Mouse (Mus musculus) forelimb bud, embryonic 11.5 days (tissue): ENCODE results near the gene Il1r2.

ENCODE experiments used
- DNase-seq: peaks from one replicate; pipeline ENCODE4 v3.0.0-alpha.2; 2012; ENCODE audit warnings: low read depth, low spot score

Gene Il1r2

DNA sequence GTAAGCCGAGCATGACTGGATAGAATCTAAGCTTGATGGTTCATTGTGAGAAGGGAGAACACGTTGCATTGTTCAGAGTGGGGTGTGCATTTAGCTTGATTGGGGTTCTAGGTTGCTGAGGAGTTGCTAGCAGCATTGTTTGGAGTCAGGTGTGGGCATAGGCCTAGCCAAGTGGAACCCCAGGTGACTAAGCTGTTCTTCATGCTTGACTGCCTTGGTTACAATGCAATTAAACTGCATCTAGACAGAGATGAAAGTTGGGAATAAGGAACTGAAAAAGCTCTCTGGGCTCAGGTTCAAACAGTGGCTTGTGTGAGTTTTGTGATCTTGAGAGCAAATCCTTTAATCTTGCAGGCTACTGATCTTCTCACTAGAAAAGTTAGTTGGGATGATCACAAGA is 55.4 kb downstream of the Il1r2 start:
- no peak for DNase-seq

DNA sequence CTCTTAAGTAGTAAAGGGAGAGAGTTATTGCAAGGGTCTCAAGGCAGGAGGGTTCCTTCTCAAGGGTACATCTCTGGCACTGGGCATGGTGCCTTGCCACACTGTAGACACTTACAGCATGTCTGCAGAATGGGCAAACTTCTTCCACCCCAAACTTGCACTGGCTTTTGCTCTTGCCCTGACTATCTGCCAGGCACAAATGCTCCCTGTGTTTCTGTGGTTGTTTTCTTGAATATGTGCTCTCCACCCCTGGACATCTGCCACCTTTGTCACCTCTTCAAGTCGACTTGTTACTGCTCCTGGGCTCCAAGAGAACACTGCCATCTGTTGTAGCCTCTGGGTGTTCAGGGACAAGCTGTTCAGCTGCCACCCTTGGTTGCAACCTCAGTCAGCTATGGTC is 57.8 kb downstream of the Il1r2 start:
- no peak for DNase-seq

GRCm38 (mm10) chr1:40132721-40133120 is 58.8 kb downstream of the Il1r2 start:
- DNase-seq: no peak

DNA sequence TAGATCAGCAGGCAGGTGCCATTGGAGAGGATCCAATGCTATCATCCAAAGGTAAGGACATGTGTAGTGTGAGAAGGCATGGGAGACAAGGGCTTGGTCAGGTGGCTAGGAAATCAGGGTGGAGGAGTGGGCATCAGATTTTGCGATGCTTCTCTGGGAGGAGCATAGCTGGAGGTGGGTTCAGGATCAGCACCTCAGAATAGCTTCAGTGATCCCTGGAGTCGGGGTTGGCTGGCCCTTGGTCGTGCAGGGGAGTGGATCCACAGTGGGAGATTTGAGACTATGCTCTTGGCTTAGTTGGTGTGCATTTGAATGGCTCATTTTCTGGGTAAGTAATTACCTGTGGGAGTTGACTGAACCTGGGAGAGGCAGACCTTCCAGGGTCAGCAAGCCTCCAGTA is 59.7 kb downstream of the Il1r2 start:
- DNase-seq: no peak

- DNase-seq: no peak
These were observed 66.1 kb downstream of the Il1r2 start for GRCm38 (mm10) chr1:40139798-40140532.

GRCm38 (mm10) chr1:40156096-40156495 is 82.2 kb downstream of the Il1r2 start:
- no peak for DNase-seq

- DNase-seq: no peak
These were observed 89.5 kb downstream of the Il1r2 start for GRCm38 (mm10) chr1:40163329-40163917.

DNA sequence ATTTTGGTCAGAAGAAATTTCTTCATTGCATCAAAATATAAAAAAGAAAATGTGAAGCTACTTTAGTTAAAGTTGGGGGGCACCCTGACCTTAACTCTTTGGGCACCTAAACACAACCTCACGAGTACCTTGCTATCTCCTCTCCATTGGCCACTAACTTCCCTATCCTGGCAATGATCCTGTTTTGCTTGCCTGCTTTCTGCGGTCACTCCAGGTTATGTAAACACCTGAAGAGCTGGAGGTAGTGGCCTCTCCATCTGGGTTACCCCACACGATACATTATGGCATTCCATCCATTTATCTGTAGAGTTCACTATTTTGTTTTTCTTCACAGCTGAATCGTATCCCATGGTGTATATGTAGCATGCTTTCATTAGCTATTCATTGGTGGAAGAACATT is 90.5 kb downstream of the Il1r2 start:
- DNase-seq: no peak

DNA sequence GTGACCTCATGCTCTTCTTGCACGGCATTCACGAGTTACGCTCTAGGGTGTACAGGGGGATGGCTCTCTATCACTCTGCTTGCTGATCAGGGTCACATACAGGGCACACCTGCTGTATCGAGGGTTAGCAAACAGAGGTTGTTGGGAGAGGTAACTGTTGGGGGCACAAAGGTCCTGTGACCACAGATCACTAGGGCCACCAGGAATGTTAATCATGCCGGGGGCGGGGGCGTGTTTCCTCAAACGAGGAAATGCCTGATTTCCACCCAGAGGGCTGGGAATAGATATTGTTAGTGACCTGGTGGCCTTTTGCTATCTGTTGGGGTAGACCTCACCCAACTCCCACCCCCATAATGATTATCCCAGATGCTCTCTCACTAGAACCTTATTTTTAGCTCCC is 93.7 kb downstream of the Il1r2 start:
- DNase-seq: no peak

GRCm38 (mm10) chr1:40171878-40172277 is 98.0 kb downstream of the Il1r2 start:
- no peak for DNase-seq

GRCm38 (mm10) chr1:40174146-40174545 is 100.3 kb downstream of the Il1r2 start:
- no peak for DNase-seq
